Mouse (Mus musculus) liver (tissue): Measurements from ENCODE around the gene Ctsa.
"Not testable (repeated sequence)": the region's sequence is repeated elsewhere in the genome, so short reads cannot be mapped to it uniquely, and the experiment has no call there.

Experiments
- DNase-seq: peaks from one replicate; pipeline ENCODE4 v3.0.0-alpha.2; 2020; ENCODE audit warnings: mixed read lengths

Ctsa gene

DNA sequence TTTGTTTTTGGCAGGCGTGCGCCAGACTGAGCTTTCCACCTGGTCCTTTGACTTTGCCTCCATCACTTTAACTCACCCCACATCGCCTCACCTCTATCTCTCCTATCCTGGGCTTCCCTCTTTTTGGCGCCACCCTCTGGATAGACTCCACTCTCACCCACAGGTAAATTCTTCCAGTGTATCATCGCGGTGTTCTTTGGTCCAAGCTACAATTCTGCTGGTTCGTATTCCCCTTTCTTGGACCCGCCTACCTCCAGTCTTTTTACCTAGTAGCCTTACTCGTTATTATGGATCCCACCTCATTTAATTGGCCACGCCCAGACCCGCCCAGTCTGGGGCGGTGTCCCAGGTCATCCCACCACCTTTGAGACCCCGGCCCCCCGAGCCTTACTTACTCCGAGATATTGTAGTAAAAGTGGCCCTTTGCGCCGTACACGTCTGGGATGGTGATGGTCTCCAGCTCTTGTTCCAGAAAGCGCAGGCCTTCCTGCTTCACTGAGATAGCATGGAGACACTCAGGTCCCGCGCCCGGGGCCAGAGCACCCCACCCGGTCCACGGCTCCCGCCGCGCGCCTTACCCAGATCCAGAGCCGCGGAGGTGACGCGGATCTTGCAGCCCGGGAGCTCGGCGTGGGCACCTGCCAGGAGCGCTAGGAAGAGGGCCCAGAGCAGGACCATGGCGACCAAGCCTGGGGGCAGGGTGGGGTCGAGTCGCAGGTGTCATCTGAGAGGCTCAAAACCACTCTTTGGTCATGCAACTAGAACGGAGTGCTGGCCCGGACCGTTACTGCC lies 23.8 kb downstream of the Ctsa start:
- no peak for DNase-seq

DNA sequence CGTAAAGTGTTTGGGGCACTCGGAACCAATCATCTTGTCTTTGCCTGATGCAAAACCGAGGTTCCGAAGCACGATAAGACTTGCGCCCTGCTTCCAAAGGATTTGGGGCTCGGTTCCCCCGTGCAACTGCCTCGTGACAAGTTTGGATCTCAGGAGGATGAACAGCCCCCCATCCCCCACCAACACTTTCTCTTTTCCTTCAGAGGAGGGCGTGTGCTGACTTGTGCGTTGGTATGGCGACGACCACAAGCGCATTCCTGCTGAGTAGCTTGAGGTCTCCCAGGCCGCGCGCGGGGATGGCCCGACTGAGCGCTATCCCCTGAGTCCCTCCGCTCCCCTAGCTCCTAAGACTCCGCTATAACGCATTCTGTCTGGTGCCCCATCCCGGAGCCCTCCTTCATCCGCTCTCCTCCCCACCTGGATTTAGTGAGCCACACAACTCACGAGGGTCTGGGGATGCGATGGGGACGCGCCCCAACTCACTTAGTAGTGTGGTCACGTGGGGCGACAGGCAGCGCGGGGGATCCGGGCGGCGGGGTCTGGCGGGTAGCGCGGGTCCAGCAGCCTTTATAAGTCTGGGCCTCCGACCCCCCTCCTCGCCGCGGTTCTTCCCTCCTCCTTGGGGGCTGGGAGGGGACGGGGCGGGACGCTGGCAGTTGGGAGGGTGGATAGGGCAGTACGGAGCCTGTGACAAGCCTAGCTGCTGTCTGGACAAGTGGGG lies 24.6 kb downstream of the Ctsa start, which contains the start of gene Pltp:
TSS of gene Pltp (minus strand) at position 611 of the 721 bp plus-strand sequence.
- DNase-seq: peak; percentile 30

DNA sequence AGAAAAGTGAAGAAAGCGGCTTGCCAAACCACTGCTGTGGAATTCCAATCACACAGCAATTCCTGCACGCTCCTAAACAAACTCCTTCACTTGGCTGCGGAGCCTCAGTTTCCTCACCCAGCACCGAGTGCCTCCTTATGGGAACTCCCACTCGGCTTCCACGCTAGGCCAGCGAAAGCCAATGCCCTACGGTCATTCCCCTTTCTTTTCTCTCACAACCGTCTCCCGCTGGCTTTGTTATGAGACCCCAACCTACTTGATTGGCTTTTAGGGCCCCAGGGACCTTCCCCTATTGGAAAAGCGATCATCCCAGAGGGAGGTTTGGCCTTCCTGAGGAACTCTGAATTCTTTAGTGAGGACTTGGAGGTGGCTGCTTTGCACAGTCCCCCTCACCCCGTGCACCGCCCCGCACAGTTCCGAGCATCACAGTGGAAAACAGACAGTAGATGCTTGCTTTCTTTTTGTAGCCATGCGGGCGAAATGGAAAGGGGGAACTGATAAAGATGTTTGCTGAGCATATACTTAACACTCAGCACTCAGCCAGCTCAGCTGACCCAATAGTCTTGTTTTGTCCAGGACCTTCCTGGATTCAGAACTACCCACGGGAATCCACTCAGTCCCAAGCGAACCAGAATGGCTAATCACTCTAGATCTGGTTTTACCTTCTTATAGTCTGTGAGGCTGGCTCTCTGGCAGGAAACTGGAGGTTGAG lies 25.3 kb downstream of the Ctsa start:
- no peak for DNase-seq

DNA sequence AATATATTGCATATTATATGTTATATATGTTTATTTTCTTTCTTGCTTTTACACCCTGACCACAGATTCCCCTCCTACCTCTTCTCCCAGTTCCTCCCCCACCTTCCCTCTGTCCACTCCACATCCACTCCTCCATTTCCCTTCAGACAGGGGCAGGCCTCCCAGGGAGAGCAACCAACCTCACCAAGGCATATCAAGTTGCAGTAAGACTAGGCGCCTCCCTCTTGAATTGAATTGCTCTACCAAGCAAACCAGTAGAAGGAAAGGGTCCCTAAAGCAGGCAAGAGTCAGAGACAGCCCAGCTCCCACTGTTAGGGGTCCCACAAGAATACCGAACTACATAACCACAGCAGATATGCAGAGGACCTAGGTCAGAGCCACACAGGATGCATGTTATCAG lies 26.5 kb downstream of the Ctsa start:
- DNase-seq: no peak

DNA sequence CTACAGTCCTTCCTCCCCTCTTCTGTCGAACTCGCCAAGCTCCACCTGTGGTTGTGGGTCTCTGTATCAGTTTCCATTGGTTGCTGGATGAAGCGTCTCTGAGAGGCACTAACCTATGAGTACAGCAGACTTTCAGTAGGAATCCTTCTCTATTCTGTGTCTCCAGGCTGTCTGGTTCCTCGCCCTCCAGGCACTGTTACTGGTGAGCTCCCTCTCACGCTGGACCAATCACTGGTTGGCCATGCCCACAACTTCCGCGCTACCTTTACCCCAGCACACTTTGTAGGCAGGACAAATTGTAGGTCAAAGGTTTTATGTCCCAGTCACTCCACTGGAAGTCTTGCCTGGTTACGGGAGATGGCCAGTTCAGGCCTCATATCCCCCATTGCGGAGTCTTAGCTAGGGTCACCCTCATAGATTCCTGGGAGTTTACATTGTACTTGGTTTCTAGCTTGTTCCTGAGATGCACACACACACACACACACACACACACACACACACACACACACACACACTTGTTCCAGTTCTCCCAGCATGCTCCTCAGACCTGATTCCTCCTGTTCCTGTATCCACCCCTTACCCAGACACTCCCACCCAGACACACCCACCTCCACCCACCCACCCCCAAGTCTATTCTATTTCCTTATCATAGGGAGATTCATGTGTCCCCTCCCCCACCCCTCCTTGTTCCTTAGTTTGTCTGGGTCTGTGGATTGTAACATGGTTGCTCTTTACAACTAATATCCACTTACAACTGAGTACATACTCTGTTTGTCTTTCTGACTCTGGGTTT lies 27.2 kb downstream of the Ctsa start:
- peak; percentile 39 for DNase-seq

DNA sequence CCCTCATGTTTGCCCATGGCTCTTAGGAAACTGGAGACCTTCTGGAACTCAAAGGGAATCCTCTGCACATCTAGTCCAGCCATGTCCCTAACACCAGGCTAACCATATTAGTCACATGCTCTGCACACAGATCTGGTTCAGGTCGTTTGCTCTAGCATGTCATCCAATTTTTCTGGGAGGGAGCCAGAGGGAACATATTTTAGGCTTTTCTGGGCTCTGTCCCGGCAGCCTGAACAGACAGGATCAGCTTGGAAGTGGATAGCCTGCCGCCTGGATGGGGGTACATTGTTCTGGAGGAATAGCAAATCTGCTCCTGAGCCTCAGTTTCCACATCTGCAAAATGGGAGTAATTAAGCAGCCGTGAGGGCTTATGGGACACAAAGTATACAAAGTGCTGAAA lies 28.4 kb downstream of the Ctsa start:
- DNase-seq: no peak

DNA sequence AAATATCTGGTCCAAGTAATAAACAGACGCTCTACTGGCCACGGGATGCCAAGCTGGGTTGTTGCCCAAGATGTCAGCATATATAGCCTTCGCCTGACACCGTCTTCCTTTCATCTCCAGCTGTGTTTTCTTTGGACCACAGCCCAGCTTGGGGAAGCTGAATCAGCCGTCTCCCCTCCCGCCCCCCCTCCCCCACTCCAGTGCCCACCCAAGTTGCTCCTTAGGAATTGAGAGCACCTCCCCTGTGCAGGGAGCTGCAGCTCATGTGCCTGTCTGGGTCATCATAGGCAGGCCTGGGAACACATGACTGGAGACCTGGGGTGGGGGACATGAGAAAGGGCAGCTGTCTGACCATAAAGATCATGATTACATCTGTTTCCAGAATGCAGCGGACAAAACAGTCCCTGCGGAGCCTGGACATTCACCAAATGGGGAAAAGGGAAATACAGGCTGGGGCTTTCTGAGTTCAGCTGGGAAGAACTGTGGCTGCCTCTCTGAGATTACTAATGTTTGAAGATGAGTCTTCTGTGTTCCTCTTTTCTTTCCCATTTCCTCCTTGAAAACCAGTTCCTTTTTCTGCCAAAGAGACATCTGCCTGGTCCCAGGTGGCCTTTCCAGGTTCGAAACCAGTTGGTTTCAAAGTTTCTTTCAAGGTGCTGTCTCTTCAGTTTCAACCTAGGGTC lies 29.6 kb downstream of the Ctsa start:
- DNase-seq: peak; percentile 36

DNA sequence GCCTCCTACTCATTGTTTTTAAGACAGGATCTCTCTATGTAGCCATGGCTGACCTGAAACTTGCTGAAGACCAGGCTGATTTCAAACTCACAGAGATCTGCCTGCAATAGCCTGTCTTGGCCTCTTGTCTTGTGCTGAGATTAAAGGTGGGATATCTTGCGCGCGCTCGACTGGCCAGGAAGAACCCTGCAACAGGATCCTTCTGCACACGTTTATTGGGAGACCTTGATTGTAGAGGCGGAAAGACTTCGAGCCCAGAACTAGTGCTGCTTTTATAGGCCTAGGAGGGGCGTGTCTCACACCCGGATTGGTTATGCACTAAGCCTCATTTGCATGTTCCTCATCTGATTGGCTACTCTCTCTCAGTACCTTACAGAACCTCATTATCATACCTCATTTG lies 30.7 kb downstream of the Ctsa start:
- DNase-seq: not testable (repeated sequence)

DNA sequence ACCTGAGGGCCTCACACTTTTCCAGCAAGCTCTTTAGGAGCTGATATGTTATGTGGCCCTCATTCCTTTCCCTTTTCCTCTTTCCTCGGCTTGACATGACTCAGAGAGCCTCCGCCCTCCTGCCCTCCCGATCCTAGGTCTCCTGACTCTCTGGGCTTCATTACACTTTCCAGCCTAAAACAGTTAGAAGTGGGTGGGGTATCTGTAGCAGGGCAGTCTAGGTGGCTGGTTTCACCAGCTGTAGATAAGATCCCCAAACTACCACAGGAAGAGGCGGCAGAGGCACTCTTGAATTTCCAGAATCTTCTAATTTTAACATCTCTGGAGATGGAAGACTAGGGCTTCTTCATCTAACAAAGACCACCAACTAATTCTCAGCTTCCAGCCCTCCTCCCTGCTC lies 31.9 kb downstream of the Ctsa start:
- no peak for DNase-seq

DNA sequence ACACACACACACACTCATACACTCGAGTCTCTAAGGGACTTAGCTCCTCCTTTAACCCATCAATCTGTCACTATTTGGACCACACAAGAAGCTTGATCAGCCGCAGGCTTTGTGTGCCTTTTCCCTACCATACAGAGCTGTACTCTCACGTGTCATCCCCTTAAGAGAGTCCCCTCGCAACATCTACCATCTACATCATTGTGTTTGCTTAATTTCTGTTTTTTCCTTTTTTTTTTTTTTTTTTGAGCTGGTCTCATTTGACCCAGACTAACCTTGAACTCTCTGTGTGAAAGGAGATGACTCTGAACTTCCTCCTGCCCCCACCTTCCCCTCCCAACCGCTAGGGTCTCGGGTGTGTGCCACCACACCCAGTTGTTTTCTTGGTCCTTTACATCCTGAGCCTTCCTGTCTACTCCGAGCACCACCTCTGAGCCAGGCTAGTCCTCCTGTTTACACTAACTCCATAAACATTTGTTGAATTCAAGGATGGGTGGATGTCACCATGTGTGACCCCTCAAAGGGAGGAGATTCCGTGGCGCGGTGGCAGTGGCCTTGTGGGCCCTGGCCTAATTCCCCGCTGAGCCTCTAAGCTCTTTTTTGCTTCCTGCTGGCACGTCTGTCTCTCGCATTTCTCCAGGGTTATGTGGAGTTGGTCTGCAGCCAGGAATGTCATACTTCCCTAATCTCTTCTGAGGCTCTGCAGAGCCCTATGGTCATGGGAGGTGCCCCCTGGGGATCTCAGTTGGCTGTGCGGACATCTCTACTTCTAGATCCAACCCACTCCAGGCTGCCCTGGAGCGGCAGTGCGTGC lies 34.3 kb downstream of the Ctsa start:
- DNase-seq: no peak

DNA sequence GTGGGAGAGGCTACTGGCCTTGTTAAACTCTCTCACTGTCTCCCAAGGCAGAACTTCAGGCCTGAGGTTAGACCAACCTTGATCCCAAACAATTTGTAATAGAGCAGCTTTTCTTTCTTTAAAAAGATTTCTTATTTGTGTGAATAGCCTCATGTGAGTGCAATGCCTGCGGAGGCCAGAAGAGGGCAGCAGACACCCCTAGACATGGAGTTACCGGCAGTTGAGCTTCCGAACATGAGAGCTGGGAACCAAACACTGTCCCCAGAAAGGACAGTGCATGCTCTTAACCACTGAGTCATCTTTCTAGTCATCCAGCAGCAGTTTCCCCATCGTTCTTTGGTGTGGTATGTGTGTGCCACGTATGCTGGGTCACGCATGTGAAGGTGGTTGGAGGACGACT lies 34.9 kb downstream of the Ctsa start:
- DNase-seq: peak; percentile 44

DNA sequence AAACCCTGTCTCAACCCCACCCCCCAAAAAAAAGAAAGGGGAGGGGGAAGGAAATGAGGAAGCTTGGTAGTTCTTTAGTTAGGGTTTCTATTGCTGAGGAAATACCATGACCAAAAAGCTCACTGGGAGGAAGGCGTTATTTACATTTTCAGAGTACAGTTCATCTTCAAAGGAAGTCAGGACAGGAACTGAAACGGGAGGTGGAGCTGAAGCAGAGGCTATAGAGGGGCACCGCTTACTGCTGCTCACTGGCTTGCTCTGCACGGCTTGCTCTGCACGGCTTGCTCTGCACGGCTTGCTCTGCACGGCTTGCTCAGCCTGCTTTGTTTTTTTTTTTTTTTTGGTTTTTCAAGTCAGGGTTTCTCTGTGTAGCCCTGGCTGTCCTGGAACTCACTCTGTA lies 35.8 kb downstream of the Ctsa start:
- DNase-seq: no peak

DNA sequence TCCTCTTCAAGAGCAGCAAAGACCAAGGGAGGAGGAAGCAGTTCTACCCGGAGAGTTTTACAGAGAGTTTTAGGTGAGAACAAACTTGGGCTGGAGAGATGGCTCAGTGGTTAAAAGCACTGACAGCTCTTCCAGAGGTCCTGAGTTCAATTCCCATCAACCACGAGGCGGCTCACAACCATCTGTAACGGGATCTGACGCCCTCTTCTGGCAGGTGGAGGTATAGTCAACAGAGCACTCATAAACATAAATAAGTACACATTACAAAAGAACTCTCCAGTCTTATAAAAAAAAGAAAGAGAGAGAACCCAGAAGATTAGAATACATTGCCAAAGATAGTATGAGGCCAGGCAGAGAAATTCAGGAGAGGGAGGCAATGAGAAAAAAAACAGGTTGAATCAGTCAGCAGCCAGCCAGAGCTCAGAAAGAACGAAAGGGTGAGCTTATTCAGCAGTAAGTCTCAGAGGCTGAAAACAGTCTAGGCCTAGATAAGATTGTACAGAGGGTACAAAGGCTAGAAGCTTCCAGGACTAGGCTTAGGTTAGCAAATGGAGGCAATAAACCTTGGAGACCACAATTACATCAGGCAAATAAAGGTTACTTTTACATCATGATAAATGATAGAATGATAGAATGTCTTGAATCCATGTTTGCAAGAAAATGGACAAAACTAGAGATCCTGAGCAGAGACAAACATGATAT lies 39.1 kb downstream of the Ctsa start:
- no peak for DNase-seq

DNA sequence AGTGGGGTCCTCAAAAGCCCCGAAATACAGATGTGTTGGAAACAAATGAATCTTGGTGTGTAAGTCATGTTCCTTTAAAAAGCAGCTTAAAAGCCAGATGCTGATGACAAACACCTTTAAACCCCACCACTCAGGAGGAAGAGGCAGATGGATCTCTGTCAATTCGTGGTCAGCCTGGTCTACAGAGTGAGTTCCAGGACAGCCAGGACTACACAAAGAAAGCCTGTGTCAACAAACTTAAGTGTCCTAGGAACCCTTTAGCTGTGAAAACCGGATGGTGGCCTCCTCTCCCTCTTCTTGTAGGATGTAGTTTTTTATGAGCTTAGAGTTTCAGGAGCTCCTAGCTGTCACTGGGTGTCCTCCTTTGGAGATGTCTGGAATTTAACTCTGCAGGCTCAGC lies 40.9 kb downstream of the Ctsa start:
- no peak for DNase-seq

DNA sequence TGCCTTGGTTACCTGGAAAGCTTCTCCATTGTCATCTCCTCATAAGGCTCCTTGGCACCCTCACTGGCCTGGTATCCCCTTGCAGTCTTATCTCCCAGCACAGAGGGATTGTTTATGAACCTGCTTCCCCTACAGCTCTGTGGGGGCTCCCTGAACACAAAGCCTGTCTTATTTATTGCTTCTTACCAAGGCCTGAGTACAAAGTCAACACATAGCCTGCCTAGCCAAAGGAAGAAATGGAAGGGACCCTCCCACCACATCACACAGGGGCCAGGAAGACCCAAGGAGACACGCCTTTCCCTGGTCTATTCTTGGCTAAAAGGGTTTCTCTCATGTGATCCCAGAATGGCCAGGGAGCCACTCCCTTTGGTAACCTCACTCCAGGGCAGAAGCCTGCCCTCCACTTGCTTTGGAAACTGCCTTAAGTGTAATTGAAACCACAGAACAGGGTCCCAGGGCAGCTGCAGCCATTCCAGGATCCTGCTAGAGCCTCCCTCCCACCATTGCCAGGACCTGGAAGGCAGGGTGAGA lies 41.6 kb downstream of the Ctsa start:
- DNase-seq: no peak

DNA sequence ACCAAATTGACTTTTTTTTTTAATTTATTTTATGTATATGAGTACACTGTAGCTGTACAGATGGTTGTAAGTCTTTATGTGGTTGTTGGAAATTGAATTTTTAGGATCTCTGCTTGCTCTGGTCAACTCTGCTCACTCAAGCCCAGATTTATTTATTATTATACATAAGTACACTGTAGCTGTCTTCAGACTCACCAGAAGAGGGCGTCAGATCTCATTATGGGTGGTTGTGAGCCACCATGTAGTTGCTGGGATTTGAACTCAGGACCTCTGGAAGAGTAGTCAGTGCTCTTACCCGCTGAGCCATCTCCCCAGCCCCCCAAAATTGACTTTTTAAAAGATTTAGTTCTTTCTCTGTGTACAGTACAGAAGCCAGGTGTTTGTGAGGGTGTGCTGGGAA lies 43.0 kb downstream of the Ctsa start:
- not testable (repeated sequence) for DNase-seq

DNA sequence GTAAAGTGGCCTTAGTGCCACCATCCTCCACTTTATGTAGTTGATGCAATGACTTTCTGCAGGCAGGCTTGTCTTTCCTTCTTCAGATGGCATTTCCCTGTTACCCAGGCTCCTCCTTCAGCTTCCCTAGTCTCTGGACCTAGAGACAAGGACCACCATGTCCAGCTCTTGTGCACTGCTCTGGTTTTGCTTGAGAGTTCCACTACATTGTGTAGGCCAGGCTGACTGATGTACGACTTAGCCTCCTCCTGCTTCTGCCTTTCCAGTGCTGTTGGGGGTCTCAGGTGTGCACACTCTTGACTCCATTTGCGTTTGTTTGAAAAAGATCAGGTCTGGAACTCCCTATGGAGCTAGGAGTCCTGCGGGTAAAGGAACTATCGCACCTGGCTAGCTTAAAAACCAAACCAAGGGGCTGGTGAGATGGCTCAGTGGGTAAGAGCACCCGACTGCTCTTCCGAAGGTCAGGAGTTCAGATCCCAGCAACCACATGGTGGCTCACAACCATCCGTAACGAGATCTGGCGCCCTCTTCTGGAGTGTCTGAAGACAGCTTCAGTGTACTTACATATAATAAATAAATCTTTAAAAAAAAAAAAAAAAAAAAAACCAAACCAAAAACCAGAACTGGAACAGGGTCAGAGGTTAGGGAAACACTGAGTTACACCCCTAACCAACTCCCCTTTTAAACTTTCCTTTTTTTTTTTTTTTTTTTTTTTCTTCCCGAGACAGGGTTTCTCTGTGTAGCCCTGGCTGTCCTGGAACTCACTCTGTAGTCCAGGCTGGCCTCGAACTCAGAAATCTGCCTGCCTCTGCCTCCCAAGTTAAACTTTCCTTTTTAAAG lies 44.9 kb downstream of the Ctsa start:
- DNase-seq: not testable (repeated sequence)

DNA sequence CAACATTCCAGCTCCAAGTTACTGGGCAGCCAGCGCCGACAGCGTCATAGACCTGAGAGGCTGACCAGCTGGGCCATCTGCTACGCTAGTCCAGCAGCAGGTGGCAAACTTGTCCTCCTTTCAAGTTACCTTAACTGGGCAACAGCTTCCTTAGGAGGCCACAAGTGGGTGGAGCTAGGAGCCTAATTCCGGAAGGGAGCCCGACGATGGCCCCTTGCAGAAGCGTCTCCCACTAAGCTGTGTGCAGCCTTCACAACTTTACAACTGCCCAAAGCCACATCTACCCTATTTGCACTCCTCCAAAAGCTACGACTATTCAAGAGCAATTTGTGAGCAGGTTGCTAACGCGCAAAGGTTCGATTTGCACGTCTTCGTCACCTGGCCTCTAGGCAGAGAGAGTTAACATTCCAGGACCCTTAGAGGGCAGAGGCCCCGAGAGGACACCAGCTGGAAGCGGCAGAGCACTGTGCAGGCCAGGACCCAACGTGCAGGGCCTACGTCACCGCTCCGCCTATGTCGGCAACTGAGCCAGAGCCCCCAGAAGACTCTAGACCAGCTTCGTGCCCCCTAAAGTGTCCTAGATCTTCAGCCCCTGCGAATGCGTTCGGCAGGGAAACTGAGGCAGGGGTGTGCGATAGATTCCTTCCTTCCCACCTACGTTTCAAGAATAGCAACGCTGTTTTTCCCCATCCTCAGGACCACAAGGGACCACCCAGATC lies 46.0 kb downstream of the Ctsa start:
- DNase-seq: peak; percentile 83

DNA sequence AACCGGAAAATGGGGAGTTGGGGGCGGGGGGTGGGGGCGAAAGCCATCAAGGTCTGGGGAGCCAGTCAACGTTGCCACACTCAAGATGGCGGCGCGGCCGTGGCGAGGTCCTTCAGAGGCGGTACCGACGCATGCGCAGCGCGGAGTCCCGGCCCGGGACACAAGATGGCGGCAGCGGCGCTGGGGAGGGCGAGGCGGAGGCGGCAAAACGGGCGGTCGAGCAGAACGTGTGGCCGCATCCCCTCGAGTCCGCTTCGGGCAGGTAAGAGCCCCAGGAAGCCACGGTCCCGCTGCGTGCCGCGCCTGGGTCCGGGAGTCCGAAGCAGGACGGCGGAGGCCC lies 46.5 kb downstream of the Ctsa start, which contains the start of gene Pcif1:
TSS of gene Pcif1 (plus strand) at position 77 of the 340 bp plus-strand sequence.
- DNase-seq: peak; percentile 94
